ENCODE assay signal across 8 mouse cellular contexts in the genomic region with DNA sequence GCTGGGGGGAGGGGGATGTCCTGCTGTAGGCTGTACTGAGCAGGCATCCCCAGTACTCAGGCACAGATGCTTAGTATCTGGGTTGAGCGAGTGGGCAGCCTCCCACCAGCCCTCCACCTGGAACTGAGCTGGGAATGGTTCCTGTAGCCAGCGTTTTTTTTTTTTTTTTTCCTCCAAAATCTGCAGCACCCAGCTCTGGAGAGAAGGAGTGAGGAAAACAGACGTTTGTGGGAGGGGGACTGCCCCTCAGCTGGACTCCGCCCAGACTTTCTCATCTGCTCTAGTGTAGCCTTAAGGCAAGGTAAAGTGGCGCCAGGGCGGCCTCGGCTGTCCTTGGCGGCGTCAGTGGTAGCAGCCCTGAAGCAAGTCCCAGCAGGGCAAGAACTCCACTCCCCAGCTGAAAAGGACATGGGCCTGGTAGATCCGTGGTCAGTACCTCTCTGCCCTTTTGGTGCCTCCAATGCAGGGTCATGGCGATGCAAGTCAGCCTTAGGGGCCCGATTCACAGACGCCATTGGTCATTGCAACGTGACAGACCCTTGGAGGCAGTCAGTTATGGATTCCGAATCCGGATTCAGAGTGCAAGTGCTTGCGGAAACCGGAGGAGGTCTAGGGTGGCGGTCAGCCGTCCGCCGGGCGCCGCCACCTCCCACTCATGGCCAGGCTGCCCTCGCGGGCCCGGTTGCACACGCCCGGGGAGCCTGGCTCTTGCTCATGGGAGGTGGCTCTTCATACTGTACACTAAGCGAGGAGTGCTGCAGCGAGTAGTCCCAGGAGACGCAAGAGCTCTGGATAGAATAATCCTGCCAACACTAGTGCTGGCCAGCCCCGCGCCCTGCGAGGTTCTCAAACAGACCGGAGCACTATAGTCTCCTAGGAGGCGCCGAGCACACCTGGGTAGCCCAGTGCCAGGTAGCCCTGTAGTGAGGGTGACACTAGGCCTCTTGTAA. TPM values are rescaled to one million over a fixed set of nuclear protein-coding genes. Genes with fewer than 3 reads are reported as not detected.
DNase-seq lines count a peak whose midpoint lies in the region; ATAC-seq lines count a peak whose summit lies in the region.

No protein-coding gene starts in this region.

- peaks cover 89% of the 10 kb centered on the region for H3K27me3 ChIP-seq in forebrain, embryonic 10.5 days (ENCODE audit: poor library complexity, severe bottlenecking)
- no peaks in the 10 kb centered on the region for H3K27me3 ChIP-seq in heart, embryonic 15.5 days
- 0 out of 2 replicates have a peak, but pooled peaks cover 2% of the 10 kb centered on the region for H3K27me3 ChIP-seq in neural tube, embryonic 14.5 days (ENCODE audit: control insufficient read depth, insufficient read depth, low read length)

- no peaks in the 10 kb centered on the region for H3K36me3 ChIP-seq in forebrain, embryonic 10.5 days (replicated peaks)
- no peaks in the 10 kb centered on the region for H3K36me3 ChIP-seq in heart, embryonic 15.5 days
- no peaks in the 10 kb centered on the region for H3K36me3 ChIP-seq in neural tube, embryonic 14.5 days (ENCODE audit: control insufficient read depth, insufficient read depth, low read length)

- 2% methylated on average over 38 of the region's 38 CpGs for WGBS in forebrain, embryonic 10.5 days
- WGBS in heart, embryonic 15.5 days: 8% methylated on average over 38 of the region's 38 CpGs
- WGBS in neural tube, embryonic 14.5 days: 3% methylated on average over 38 of the region's 38 CpGs

- H3K4me2 ChIP-seq in heart, embryonic 15.5 days: peak overlapping the region; percentile 92
- peak overlapping the region; percentile 99 for H3K4me2 ChIP-seq in neural tube, embryonic 14.5 days (ENCODE audit: low read depth, low read length)

- no peaks in the 10 kb centered on the region for H3K9me3 ChIP-seq in forebrain, embryonic 10.5 days
- H3K9me3 ChIP-seq in heart, embryonic 15.5 days (replicated peaks): no peaks in the 10 kb centered on the region
- H3K9me3 ChIP-seq in neural tube, embryonic 14.5 days (ENCODE audit: control insufficient read depth, low read length): no peaks in the 10 kb centered on the region

- DNase-seq in 3134 (ENCODE audit: extremely low read depth, insufficient read length, low spot score): peak; percentile 93
- DNase-seq in adrenal gland, postnatal 14 days: peak; percentile 77
- DNase-seq in forebrain, embryonic 10.5 days (ENCODE audit: extremely low spot score, low spot score): peak; percentile 61
- peak; percentile 66 for DNase-seq in kidney, postnatal 14 days
- peak; percentile 68 to 71 for DNase-seq in lung, adult 18-20 months
- no peak for DNase-seq in thymus, postnatal 0 days (ENCODE audit: low spot score)

- peak overlapping the region; percentile 88 for H3K27ac ChIP-seq in forebrain, embryonic 10.5 days
- peak overlapping the region; percentile 86 for H3K27ac ChIP-seq in heart, embryonic 15.5 days
- peak overlapping the region; percentile 48; the same call in 1 of the 2 replicates for H3K27ac ChIP-seq in neural tube, embryonic 14.5 days (ENCODE audit: low read depth, low read length)

- H3K4me1 ChIP-seq in forebrain, embryonic 10.5 days: peaks cover 45% of the 10 kb centered on the region
- peaks cover 59% of the 10 kb centered on the region for H3K4me1 ChIP-seq in heart, embryonic 15.5 days (replicated peaks)
- peaks cover 22% of the 10 kb centered on the region for H3K4me1 ChIP-seq in neural tube, embryonic 14.5 days (ENCODE audit: control insufficient read depth, insufficient read depth, low read length)

- peak overlapping the region; percentile 76 for H3K4me3 ChIP-seq in forebrain, embryonic 10.5 days
- peak overlapping the region; percentile 77 for H3K4me3 ChIP-seq in heart, embryonic 15.5 days
- peak overlapping the region; percentile 58 for H3K4me3 ChIP-seq in neural tube, embryonic 14.5 days (ENCODE audit: low read depth, low read length)

- ATAC-seq in heart, embryonic 15.5 days (replicated peaks; ENCODE audit: insufficient number of reproducible peaks, insufficient read depth, low FRiP score, low read depth): peak; percentile 45
- ATAC-seq in neural tube, embryonic 14.5 days (ENCODE audit: low read depth): peak; percentile 50

- H3K9ac ChIP-seq in heart, embryonic 15.5 days: peak overlapping the region; percentile 88
- H3K9ac ChIP-seq in neural tube, embryonic 14.5 days (replicated peaks; ENCODE audit: low read depth, low read length): peak overlapping the region; percentile 80; the same call in 1 of the 2 replicates

RNA-seq across cellular contexts. Expression of a gene that starts 1.1 kb away (rescaled TPM):
- total RNA-seq in adrenal gland, postnatal 14 days (2021): 10.9 and 11.2 TPM in 2 replicates
- 3.7 and 3.8 TPM in 2 replicates for polyA plus RNA-seq in forebrain, embryonic 10.5 days (2016; fragmentation: Nextera tagmentation; extraction: Ambion mirVana)
- polyA plus RNA-seq in heart, embryonic 15.5 days (2015; fragmentation: Nextera tagmentation; extraction: Ambion mirVana): 7.0 and 8.5 TPM in 2 replicates
- polyA plus RNA-seq in neural tube, embryonic 14.5 days (2014; fragmentation: Nextera tagmentation; extraction: Ambion mirVana): 5.6 and 6.4 TPM in 2 replicates
- polyA plus RNA-seq in thymus, postnatal 0 days (2015; fragmentation: Nextera tagmentation; extraction: Ambion mirVana): 3.7 and 3.9 TPM in 2 replicates

RNA-seq across cellular contexts. Expression of a gene that starts 34.1 kb away (rescaled TPM):
- total RNA-seq in adrenal gland, postnatal 14 days (2021): 2.7 and 3.9 TPM in 2 replicates
- polyA plus RNA-seq in forebrain, embryonic 10.5 days (2016; fragmentation: Nextera tagmentation; extraction: Ambion mirVana): 0.21 and 0.30 TPM in 2 replicates
- polyA plus RNA-seq in heart, embryonic 15.5 days (2015; fragmentation: Nextera tagmentation; extraction: Ambion mirVana): 0.08 and 0.10 TPM in 2 replicates
- 1.5 and 1.7 TPM in 2 replicates for polyA plus RNA-seq in neural tube, embryonic 14.5 days (2014; fragmentation: Nextera tagmentation; extraction: Ambion mirVana)
- not detected in 2 replicates for polyA plus RNA-seq in thymus, postnatal 0 days (2015; fragmentation: Nextera tagmentation; extraction: Ambion mirVana)

RNA-seq across cellular contexts. Expression of a gene that starts 34.4 kb away (rescaled TPM):
- total RNA-seq in adrenal gland, postnatal 14 days (2021): 3.8 and 3.9 TPM in 2 replicates
- polyA plus RNA-seq in forebrain, embryonic 10.5 days (2016; fragmentation: Nextera tagmentation; extraction: Ambion mirVana): 5.1 and 7.1 TPM in 2 replicates
- 3.0 and 3.5 TPM in 2 replicates for polyA plus RNA-seq in heart, embryonic 15.5 days (2015; fragmentation: Nextera tagmentation; extraction: Ambion mirVana)
- 5.1 and 6.9 TPM in 2 replicates for polyA plus RNA-seq in neural tube, embryonic 14.5 days (2014; fragmentation: Nextera tagmentation; extraction: Ambion mirVana)
- polyA plus RNA-seq in thymus, postnatal 0 days (2015; fragmentation: Nextera tagmentation; extraction: Ambion mirVana): 1.9 and 2.4 TPM in 2 replicates
